Mouse (Mus musculus) stomach, postnatal 0 days (tissue): ENCODE measurements around the gene Ldlr.

Experiments
- CTCF ChIP-seq: IDR thresholded peaks from 2 replicates; pipeline ENCODE4 v1.5.1; 2016; ENCODE audit warnings: antibody characterized with exemption, low read depth, mild to moderate bottlenecking, moderate library complexity
- EP300 ChIP-seq: optimal IDR thresholded peaks from 2 replicates; pipeline ENCODE3; 2016; ENCODE audit warnings: antibody characterized with exemption

DNA sequence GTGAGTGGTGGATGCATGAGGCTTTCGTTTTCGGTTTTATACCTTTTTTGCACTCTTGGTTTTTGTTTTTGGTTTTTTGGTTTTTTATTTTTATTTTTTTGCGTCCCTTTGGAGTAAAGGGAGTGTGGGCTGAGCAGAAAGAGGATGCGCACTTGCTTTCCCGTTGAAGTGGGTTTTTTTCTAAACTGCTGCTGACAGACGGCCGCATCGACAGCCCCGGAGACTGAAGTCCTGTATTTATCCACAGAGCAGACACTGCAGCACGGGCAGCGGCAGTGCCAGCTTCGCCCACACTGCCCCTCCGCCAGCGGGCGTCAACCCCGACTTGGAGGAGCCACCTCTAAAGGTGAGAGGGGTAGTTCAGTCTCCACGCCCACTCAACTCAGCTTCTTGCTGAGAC lies 45.6 kb upstream of the Ldlr start:
- TF ChIP-seq CTCF, result no peak
- TF ChIP-seq EP300, result no peak
